Mouse (Mus musculus) ES-CJ7 (cell line): ENCODE data around the gene Fermt1.

Source experiments
- DNase-seq: peaks from one replicate; pipeline ENCODE4 v3.0.0; 2011; ENCODE audit warnings: low read depth, low spot score

Gene Fermt1

GRCm38 (mm10) chr2:132945326-132946207 lies at the start of gene Fermt1:
Fermt1 (minus strand) TSS chr2:132945906.
- DNase-seq = peak; percentile 21

- DNase-seq = no peak
Observed at GRCm38 (mm10) chr2:132992659-132993531, 47.2 kb upstream of the Fermt1 start.

GRCm38 (mm10) chr2:132989778-132990564 lies 44.3 kb upstream of the Fermt1 start:
- no peak for DNase-seq

GRCm38 (mm10) chr2:132973346-132973745 lies 27.6 kb upstream of the Fermt1 start:
- DNase-seq = peak; percentile 7

GRCm38 (mm10) chr2:132970772-132971173 lies 25.1 kb upstream of the Fermt1 start:
- peak; percentile 35 for DNase-seq

GRCm38 (mm10) chr2:132957786-132958185 lies 12.1 kb upstream of the Fermt1 start:
- DNase-seq = no peak

GRCm38 (mm10) chr2:132952197-132952596 lies 6.5 kb upstream of the Fermt1 start:
- peak; percentile 70 for DNase-seq

- no peak for DNase-seq
Observed at GRCm38 (mm10) chr2:132948174-132948573, 2.5 kb upstream of the Fermt1 start.

- DNase-seq = no peak
Observed at GRCm38 (mm10) chr2:132946976-132947375, 1.3 kb upstream of the Fermt1 start.

GRCm38 (mm10) chr2:132944711-132945325 lies 888 bp downstream of the Fermt1 start:
- no peak for DNase-seq

- DNase-seq = no peak
Observed at GRCm38 (mm10) chr2:132943997-132944396, 1.7 kb downstream of the Fermt1 start.

- DNase-seq = no peak
Observed at GRCm38 (mm10) chr2:132943596-132943995, 2.1 kb downstream of the Fermt1 start.

GRCm38 (mm10) chr2:132939056-132939455 lies 6.7 kb downstream of the Fermt1 start:
- DNase-seq = no peak

- no peak for DNase-seq
Observed at GRCm38 (mm10) chr2:132936176-132936575, 9.5 kb downstream of the Fermt1 start.

- no peak for DNase-seq
Observed at GRCm38 (mm10) chr2:132934711-132935110, 11.0 kb downstream of the Fermt1 start.

GRCm38 (mm10) chr2:132934142-132934541 lies 11.6 kb downstream of the Fermt1 start:
- no peak for DNase-seq

GRCm38 (mm10) chr2:132928999-132929398 lies 16.7 kb downstream of the Fermt1 start:
- no peak for DNase-seq

GRCm38 (mm10) chr2:132927871-132928270 lies 17.8 kb downstream of the Fermt1 start:
- DNase-seq = no peak

- no peak for DNase-seq
Observed at GRCm38 (mm10) chr2:132927298-132927697, 18.4 kb downstream of the Fermt1 start.

- no peak for DNase-seq
Observed at GRCm38 (mm10) chr2:132923290-132924085, 22.2 kb downstream of the Fermt1 start.
